Mouse (Mus musculus) megakaryocyte, adult 5-6 weeks (primary cell): Measurements from ENCODE around the gene Fam13c. TPM values are rescaled to one million over a fixed set of nuclear protein-coding genes. Genes with fewer than 3 reads are reported as not detected.

Source experiments
- ATAC-seq: 2 replicates; pipeline ENCODE4 v1.8.0; 2016; ENCODE audit warnings: mild to moderate bottlenecking, inconsistent platforms; ENCODE audit not compliant: poor library complexity, severe bottlenecking
- total RNA-seq, 2 experiments: library from RNA; stranded (forward) in 1 of 2; stranded (reverse) in 1 of 2; fragments of 153-499, 151-499 nt in 1 of 2; fragments of 221-1000, 200-1000 nt in 1 of 2; gene quantifications; 2 replicates each; pipeline versions ENCODE4 v1.2.3 to v1.2.4; 2015 to 2017

Fam13c gene
- total RNA-seq, 2 experiments from 2014 or later = 0.22 TPM; not detected in 1

DNA sequence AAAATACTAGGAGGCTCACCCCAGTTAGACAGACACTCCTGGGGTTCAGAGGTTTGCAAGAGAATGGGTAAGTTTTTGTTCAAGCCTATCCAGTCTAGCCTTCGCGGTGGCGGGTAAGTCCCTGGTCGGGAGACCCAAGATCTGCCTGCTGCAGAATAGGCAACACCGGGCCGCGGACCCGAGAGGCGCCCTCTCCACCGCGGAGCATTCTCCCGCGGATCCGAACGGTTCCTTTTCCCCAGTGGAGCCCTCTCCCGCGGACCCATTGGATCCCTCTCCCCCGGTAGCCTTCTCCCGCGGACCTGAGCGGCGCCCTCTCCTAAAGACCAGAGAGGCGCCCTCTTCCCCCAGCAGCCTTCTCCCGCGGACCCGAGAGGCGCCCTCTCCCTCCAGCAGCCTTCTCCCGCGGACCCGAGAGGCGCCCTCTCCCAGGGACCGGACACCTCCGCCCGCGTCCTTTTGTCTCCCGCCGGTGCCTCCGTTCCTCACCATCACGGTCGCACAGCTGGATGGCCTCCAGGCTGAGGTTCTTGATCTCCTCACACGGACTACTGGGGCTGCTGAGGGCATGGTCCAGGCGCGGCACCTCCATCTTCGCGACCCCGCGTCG, 158.3 kb downstream of the Fam13c start:
- no peak for ATAC-seq

DNA sequence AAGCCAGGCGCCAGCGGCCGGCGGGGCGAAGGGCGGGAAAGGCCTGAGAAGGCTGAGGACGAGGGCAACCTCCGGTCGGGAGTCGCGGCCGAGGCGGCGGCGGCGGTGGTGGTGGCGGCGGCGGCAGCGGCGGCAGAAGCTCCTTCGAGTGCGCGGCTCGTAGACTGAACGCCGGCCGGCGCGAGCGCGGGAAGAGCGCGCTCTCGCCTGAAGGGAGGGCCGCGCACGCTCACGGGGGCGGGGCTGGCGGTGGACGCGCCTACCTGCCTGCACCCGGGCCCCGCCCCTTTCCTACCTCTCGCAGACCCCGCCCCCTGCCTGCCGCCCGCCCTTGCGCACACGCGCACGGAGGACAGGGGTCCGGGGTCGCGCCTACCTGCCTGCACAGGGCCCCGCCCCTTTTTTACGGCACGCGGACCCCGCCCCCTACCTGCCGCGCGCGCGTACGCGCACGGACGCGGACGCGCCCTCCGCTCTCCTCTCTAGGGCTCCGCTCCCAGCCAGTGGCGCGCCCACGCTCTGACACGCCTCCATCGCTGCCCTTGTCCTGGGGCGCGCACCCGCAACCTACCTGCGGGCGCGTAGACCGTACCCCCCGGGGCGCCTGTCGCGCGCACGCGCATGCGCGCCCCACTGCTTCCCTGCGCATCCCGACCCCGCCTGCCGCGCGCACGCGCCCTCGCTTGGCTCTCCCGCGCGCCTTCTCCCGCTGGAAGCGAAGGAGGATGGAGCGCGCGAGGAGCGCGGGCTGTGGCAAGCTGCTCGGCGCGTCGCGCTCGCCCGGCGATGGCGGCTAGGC, 159.0 kb downstream of the Fam13c start:
- no peak for ATAC-seq

DNA sequence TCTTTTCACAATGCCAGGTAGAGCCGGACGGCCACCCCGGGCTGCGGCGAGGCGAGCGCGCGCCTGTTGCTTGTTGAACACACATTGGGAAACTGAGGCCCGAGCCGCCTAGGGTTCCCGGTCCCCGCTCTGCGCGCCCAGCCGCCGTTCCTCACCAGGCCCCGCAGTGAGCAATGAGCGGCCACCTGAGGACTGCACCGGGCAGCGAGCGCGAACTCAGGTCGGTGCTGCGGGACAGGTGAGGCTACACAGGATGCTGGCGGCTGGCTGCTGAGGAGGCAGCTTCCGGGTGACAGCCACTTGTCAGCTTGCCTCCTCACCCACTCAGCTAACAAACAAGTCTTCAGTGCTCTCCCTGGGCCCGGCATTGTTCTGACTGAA, 159.6 kb downstream of the Fam13c start:
- ATAC-seq = no peak

Other genes with a start within 250 kb of the Fam13c start
- not detected in 2 replicates for gene Mrln, start 235.8 kb upstream of the Fam13c start, total RNA-seq (2015)
- gene Mrln, start 235.8 kb upstream of the Fam13c start, total RNA-seq (2017) = not detected in 2 replicates
- 0.11 TPM in 1 of 2 replicates, not detected in the other for gene Slc16a9, start 195.4 kb upstream of the Fam13c start, total RNA-seq (2015)
- gene Slc16a9, start 195.4 kb upstream of the Fam13c start, total RNA-seq (2017) = 0.12 and 0.26 TPM in 2 replicates
- gene Phyhipl, start 215.5 kb downstream of the Fam13c start, total RNA-seq (2015) = not detected in 2 replicates
- gene Phyhipl, start 215.5 kb downstream of the Fam13c start, total RNA-seq (2017) = not detected in 2 replicates